Mouse (Mus musculus): ENCODE results near the gene Ppp1r36. TPM values are rescaled to one million over a fixed set of nuclear protein-coding genes. Genes with fewer than 3 reads are reported as not detected.

Ppp1r36 gene
- total RNA-seq, 2 experiments from 2014 or later = 0.24 to 0.78 TPM

DNA sequence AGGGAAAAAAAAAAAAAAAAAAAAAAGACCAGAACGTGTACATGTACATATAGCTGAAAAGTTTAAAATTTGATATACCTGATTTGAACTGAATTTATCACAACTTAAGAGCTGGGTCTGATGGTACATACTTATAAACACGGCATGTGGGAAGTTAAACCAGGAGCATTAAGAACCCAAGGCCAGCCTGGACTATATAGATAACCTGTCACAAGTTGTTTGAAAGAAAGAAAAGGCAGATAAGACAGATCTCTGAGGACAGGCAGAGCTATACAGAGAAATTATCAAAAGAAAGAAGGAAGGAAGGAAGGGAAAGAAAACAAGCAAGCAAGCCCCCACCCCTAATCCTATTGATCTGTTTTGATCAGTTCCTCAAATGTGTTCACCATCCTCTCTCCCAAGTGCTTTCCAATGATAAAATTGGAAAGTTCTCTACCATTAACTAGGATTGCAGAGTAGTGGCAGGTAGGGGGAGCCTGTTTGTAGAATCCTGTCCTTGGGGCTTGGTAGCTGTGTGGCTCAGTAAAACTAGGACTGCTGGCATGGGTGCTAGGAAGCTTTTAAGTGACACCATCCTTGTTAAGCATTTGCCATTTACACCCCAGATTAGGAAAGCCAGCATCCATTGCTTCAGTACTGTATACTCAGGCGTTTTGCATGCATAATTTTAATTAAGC is 25.6 kb upstream of the Ppp1r36 start:
- intact Hi-C loops (cut with DNase I) = no loop called here
- DNase-seq = no peak

DNA sequence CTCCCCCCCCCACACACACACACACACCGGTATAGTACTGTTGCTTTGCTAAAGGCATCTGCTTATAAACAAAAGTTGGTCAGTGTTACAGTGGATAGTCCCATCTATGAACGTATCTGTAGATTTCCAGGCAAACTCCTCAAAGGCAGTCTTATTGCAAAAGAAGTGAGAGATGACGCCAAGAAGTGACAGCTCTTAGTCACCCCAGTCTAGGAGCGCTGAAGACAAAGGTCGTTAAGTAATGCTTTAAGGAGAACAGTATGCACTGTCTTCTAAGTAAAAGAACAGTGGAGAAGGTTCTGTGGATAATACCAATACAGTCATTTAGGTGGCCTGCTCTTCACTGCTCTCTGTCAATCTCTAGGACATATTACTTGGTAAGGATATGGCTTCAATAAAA is 24.4 kb upstream of the Ppp1r36 start:
- intact Hi-C loops (cut with DNase I) = no loop called here
- DNase-seq = no peak

- no peak for DNase-seq
- intact Hi-C loops (cut with DNase I) = no loop called here
These were observed 20.1 kb upstream of the Ppp1r36 start for GRCm38 (mm10) chr12:76397281-76397680.

- intact Hi-C loops (cut with DNase I) = loop anchor here (2.0 kb wide), 1 partner anchor 31 kb away; the partner anchor contains the start of gene Zbtb1
These were observed 15.7 kb upstream of the Ppp1r36 start for GRCm38 (mm10) chr12:76401674-76402073.

DNA sequence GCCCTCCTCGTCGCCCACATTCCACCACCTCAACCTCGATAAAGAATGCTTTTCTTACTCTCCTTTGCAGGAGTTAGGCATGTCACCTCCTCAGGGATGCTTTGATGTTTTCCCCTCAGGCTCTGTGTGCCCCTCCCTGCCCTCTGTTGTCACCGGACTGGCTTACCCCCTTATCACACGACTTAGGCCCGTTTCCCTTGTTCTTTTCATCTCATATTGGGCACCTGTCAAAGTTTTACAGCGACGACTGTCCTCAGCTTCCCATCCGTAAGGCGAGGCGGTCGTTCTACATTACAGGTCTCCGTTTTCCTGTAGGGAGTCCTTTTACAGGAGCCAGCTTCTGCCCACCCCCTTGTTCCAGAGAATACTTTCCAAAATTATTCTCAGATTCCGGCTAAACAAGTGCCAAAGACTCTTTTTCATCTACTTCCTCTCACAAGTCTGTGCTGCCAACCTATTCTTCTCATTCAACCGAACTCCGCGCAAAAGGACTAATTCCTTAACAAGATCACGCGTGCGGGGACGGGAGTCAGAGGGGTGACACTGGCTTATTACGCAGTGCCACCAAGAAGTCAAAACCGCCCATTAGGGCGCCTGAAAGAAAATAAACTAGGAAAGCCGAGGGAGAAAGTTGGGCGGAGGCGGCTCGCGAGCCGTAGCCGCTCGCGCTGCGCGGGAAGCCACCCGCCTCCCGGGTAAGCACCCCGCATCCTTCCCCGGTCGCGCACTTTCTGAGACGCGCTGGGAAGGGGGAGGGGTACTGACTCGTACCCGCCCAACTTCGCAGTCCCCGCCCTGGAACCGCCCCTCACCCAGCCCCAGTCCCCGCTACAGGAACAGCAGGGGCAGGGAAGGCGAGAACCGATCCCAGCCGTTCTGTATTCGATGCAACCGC is 14.1 kb upstream of the Ppp1r36 start:
- no peak for DNase-seq
- intact Hi-C loops (cut with DNase I) = loop anchor here (2.0 kb wide), 1 partner anchor 32 kb away; the partner anchor contains the start of gene Zbtb1

More at GRCm38 (mm10) chr12:76401674-76402073, 15.7 kb upstream of the Ppp1r36 start:
- DNase-seq = no peak

- intact Hi-C loops (cut with DNase I) = loop anchor here (2.0 kb wide), 1 partner anchor 33 kb away; the partner anchor contains the start of gene Zbtb1
These were observed 13.3 kb upstream of the Ppp1r36 start, which contains the start of gene Hspa2 for GRCm38 (mm10) chr12:76403886-76404537. Hspa2 (plus strand) TSS chr12:76404176.

GRCm38 (mm10) chr12:76404836-76405182 is 12.5 kb upstream of the Ppp1r36 start:
- intact Hi-C loops (cut with DNase I) = loop anchor here (5.0 kb wide), 2 partner anchors 67 to 192 kb away; no protein-coding TSS in a partner anchor
- peak in 1 of 2 experiments; percentile 39 for DNase-seq

More at GRCm38 (mm10) chr12:76403886-76404537, 13.3 kb upstream of the Ppp1r36 start, which contains the start of gene Hspa2:
- DNase-seq = peak; percentile 99

GRCm38 (mm10) chr12:76405183-76405970 is 12.0 kb upstream of the Ppp1r36 start:
- DNase-seq = peak; percentile 17 to 22

DNA sequence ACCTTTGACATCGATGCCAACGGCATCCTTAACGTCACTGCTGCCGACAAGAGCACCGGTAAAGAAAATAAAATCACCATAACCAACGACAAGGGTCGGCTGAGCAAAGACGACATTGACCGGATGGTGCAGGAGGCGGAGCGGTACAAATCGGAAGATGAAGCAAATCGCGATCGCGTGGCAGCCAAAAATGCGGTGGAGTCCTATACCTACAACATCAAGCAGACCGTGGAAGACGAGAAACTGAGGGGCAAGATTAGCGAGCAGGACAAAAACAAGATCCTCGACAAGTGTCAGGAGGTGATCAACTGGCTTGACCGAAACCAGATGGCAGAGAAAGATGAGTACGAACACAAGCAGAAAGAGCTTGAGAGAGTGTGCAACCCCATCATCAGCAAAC is 11.4 kb upstream of the Ppp1r36 start:
- DNase-seq = peak; percentile 5 to 11
- intact Hi-C loops (cut with DNase I) = loop anchor here (5.0 kb wide), 2 partner anchors 66 to 191 kb away; no protein-coding TSS in a partner anchor

More at GRCm38 (mm10) chr12:76405183-76405970, 12.0 kb upstream of the Ppp1r36 start:
- intact Hi-C loops (cut with DNase I) = loop anchor here (5.0 kb wide), 2 partner anchors 67 to 192 kb away; no protein-coding TSS in a partner anchor

DNA sequence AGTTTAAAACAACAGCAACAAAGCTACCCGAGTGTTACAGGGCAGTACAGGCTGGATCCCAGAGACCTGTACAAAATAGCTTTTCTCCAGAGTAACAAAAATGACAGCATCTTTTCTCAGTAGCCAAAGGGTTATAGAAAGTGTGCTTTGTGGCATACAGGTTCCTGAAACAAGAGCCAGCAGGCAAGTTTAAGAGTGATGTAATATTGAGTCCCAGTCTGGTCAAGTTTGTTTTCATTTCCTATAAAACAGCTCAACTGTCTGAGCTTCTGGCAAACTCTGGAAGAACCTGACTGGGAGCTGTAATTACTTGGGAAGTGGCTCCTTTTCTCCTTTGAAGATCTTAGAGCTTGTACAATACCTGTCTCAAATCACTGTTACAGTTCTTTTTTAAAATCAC is 10.2 kb upstream of the Ppp1r36 start:
- no peak for DNase-seq
- intact Hi-C loops (cut with DNase I) = loop anchor here (5.0 kb wide), 2 partner anchors 65 to 190 kb away; no protein-coding TSS in a partner anchor

GRCm38 (mm10) chr12:76409166-76409565 is 8.2 kb upstream of the Ppp1r36 start:
- intact Hi-C loops (cut with DNase I) = loop anchor here (5.0 kb wide), 2 partner anchors 63 to 188 kb away; no protein-coding TSS in a partner anchor
- DNase-seq = no peak

GRCm38 (mm10) chr12:76415383-76416010 is 1.8 kb upstream of the Ppp1r36 start:
- DNase-seq = peak in 1 of 2 experiments; percentile 37
- intact Hi-C loops (cut with DNase I) = no loop called here

DNA sequence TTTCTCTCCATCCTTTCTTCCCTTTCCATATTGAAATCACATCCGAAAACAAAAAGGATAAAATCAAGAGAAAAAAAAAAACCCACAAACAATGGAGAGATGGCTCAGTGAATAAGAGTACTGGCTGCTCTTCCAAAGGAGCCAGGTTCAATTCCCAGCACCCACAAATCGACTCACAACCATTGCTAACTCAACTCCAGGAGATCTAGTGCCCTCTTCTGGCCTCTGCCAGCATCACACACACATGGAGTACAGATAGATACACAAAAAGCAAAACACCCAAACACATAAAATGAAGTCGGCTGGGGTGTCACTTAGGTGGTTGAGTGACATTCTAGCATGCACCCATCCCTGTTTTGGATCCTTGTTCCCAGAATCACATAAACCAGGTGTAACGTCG is 1.0 kb downstream of the Ppp1r36 start:
- DNase-seq = no peak
- intact Hi-C loops (cut with DNase I) = no loop called here

GRCm38 (mm10) chr12:76425256-76425655 is 7.9 kb downstream of the Ppp1r36 start:
- intact Hi-C loops (cut with DNase I) = no loop called here

DNA sequence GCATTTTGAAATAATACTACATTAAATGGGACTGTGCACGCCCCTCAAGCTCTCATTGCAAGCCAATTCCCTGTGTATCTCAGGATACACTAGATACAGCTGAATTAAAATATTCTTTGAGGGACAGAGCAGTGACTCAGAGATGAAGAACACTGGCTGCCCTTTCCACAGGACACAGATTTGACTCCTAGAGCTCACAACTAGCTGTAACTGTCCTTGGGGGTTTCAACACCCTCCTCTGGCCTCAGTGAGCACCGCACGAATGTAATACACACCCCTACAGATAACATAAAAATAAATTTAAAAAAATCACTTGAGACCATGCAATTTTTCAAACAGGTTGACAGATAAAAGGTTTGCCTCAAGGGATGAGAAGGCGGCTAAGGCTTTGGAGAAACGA is 10.2 kb downstream of the Ppp1r36 start:
- no peak for DNase-seq
- intact Hi-C loops (cut with DNase I) = no loop called here

More at GRCm38 (mm10) chr12:76425256-76425655, 7.9 kb downstream of the Ppp1r36 start:
- no peak for DNase-seq

- intact Hi-C loops (cut with DNase I) = no loop called here
- no peak for DNase-seq
These were observed 13.6 kb downstream of the Ppp1r36 start for GRCm38 (mm10) chr12:76430879-76431406.

- intact Hi-C loops (cut with DNase I) = no loop called here
- DNase-seq = no peak
These were observed 14.1 kb downstream of the Ppp1r36 start for GRCm38 (mm10) chr12:76431431-76431830.

DNA sequence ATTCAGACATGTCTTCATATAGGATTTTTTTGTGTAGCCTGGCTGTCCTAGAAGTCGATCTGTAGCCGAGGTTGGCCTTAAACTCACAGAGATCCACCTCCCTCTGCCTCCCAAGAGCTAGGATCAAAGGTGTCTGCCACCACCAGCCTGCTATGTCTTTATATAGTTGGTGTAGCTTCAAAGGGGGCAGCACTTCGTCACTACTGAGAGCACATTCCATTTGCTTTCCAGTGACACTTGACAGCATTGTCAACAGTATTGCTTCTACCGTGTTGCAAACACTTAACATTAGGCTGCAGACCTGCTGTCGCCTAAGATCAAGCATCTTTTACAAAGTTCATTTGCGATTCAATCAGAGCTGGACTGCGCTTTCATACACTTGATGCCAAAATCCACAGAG is 16.8 kb downstream of the Ppp1r36 start:
- intact Hi-C loops (cut with DNase I) = no loop called here
- no peak for DNase-seq

GRCm38 (mm10) chr12:76435084-76435483 is 17.7 kb downstream of the Ppp1r36 start:
- intact Hi-C loops (cut with DNase I) = no loop called here
- no peak for DNase-seq

Data from heart, postnatal 14 days (tissue).